Mouse (Mus musculus) liver, embryonic 15.5 days (tissue): ENCODE measurements around the gene Obscn. TPM values are rescaled to one million over a fixed set of nuclear protein-coding genes. Genes with fewer than 3 reads are reported as not detected.

Experiments used
- ATAC-seq: fragments of 200-750 bp; cut with Nextera tagmentation; 2 replicates; pipeline ENCODE4 v1.8.0; 2017; ENCODE audit warnings: moderate number of reproducible peaks, mild to moderate bottlenecking, moderate library complexity; ENCODE audit not compliant: insufficient read depth
- H3K27ac ChIP-seq: fragments of 300-500 bp; sonication (generic); replicated peaks from 2 replicates; pipeline ENCODE4 v1.5.1; 2015; ENCODE audit warnings: mild to moderate bottlenecking, inconsistent platforms
- H3K27me3 ChIP-seq: fragments of 300-500 bp; sonication (generic); 2 replicates; pipeline ENCODE4 v1.6.1; 2015; ENCODE audit warnings: mild to moderate bottlenecking, inconsistent platforms
- H3K36me3 ChIP-seq: fragments of 300-500 bp; sonication (generic); replicated peaks from 2 replicates; pipeline ENCODE4 v1.6.1; 2015; ENCODE audit warnings: moderate library complexity, mild to moderate bottlenecking, inconsistent platforms
- H3K4me1 ChIP-seq: fragments of 300-500 bp; sonication (generic); replicated peaks from 2 replicates; pipeline ENCODE4 v1.6.1; 2015; ENCODE audit warnings: inconsistent platforms
- H3K4me2 ChIP-seq: fragments of 300-500 bp; sonication (generic); 2 replicates; pipeline ENCODE4 v1.6.1; 2015; ENCODE audit warnings: moderate library complexity, mild to moderate bottlenecking, inconsistent platforms
- H3K4me3 ChIP-seq: fragments of 300-500 bp; sonication (generic); replicated peaks from 2 replicates; pipeline ENCODE4 v1.5.1; 2015; ENCODE audit warnings: mild to moderate bottlenecking, inconsistent platforms
- H3K9ac ChIP-seq: fragments of 300-500 bp; sonication (generic); 2 replicates; pipeline ENCODE4 v1.6.1; 2015; ENCODE audit warnings: moderate library complexity, mild to moderate bottlenecking, inconsistent platforms
- H3K9me3 ChIP-seq: fragments of 300-500 bp; sonication (generic); replicated peaks from 2 replicates; pipeline ENCODE4 v1.6.1; 2016; ENCODE audit warnings: inconsistent platforms
- WGBS: fragments of 180-500 bp; shearing (Covaris S2); methylation state at CpG from one replicate; pipeline ENCODE4 v1.1.7; 2015; ENCODE audit warnings: mixed read lengths; ENCODE audit not compliant: insufficient replicate concordance; 5-methylcytosine and 5-hydroxymethylcytosine counted together
- polyA plus RNA-seq: library from polyadenylated mRNA; unstranded; fragments of >200 nt; fragmentation: Nextera tagmentation; extraction: Ambion mirVana; gene quantifications from 2 replicates; pipeline ENCODE4 v1.2.1, GENCODE M21; 2015

Obscn gene
- polyA plus RNA-seq, 1 experiment from 2014 or later, result 0.30 TPM

- Histone ChIP-seq H3K9me3 (no peaks in the 10 kb centered on the region), H3K4me1 (peaks cover 44% of the 10 kb centered on the region), H3K36me3 (peaks cover 5% of the 10 kb centered on the region; the same call in 1 of the 2 replicates), H3K27me3 (peaks cover 31% of the 10 kb centered on the region), H3K4me2 (peak overlapping the region; percentile 78), H3K9ac (no peak overlapping the region), H3K27ac (no peak overlapping the region), H3K4me3 (no peak overlapping the region)
- WGBS, result 61% methylated on average over 9 of the region's 9 CpGs
- no peak for ATAC-seq
These were observed 141.0 kb downstream of the Obscn start for GRCm38 (mm10) chr11:58995061-58995806.

GRCm38 (mm10) chr11:58994337-58994826 is 141.8 kb downstream of the Obscn start:
- Histone ChIP-seq H3K27ac (no peak overlapping the region), H3K27me3 (peaks cover 31% of the 10 kb centered on the region), H3K4me2 (peak overlapping the region; percentile 78), H3K4me3 (peak overlapping the region; percentile 49), H3K4me1 (peaks cover 44% of the 10 kb centered on the region), H3K9me3 (no peaks in the 10 kb centered on the region), H3K9ac (peak overlapping the region; percentile 40; the same call in 1 of the 2 replicates), H3K36me3 (peaks cover 13% of the 10 kb centered on the region)
- peak; percentile 67 for ATAC-seq
- 2% methylated on average over 35 of the region's 35 CpGs for WGBS

- no peak overlapping the region for H3K9ac ChIP-seq
- H3K4me1 ChIP-seq, result peaks cover 44% of the 10 kb centered on the region
- no peak overlapping the region for H3K27ac ChIP-seq
- H3K27me3 ChIP-seq, result peaks cover 31% of the 10 kb centered on the region
- H3K36me3 ChIP-seq, result peaks cover 25% of the 10 kb centered on the region
- no peak overlapping the region for H3K4me3 ChIP-seq
- ATAC-seq, result no peak
- no peaks in the 10 kb centered on the region for H3K9me3 ChIP-seq
- no peak overlapping the region for H3K4me2 ChIP-seq
- 43% methylated on average over 6 of the region's 6 CpGs for WGBS
These were observed 143.0 kb downstream of the Obscn start for GRCm38 (mm10) chr11:58993091-58993670.

GRCm38 (mm10) chr11:58991911-58992310 is 144.3 kb downstream of the Obscn start:
- H3K4me2 ChIP-seq, result no peak overlapping the region
- peaks cover 38% of the 10 kb centered on the region for H3K36me3 ChIP-seq
- no peak overlapping the region for H3K9ac ChIP-seq
- H3K9me3 ChIP-seq, result no peaks in the 10 kb centered on the region
- H3K27me3 ChIP-seq, result peaks cover 31% of the 10 kb centered on the region
- no peak overlapping the region for H3K27ac ChIP-seq
- no peak overlapping the region for H3K4me3 ChIP-seq
- ATAC-seq, result no peak
- WGBS, result 63% methylated on average over 3 of the region's 3 CpGs
- H3K4me1 ChIP-seq, result peaks cover 44% of the 10 kb centered on the region

- Histone ChIP-seq H3K4me3 (no peak overlapping the region), H3K9ac (no peak overlapping the region), H3K4me2 (no peak overlapping the region), H3K27ac (no peak overlapping the region), H3K9me3 (no peaks in the 10 kb centered on the region), H3K4me1 (peaks cover 49% of the 10 kb centered on the region), H3K27me3 (peaks cover 23% of the 10 kb centered on the region), H3K36me3 (peaks cover 49% of the 10 kb centered on the region)
- ATAC-seq, result no peak
- WGBS, result 58% methylated on average over 9 of the region's 9 CpGs
These were observed 145.4 kb downstream of the Obscn start for GRCm38 (mm10) chr11:58990794-58991193.

GRCm38 (mm10) chr11:58990141-58990540 is 146.1 kb downstream of the Obscn start:
- no peak overlapping the region for H3K4me3 ChIP-seq
- H3K27ac ChIP-seq, result no peak overlapping the region
- H3K4me1 ChIP-seq, result peaks cover 47% of the 10 kb centered on the region
- no peak overlapping the region for H3K9ac ChIP-seq
- H3K36me3 ChIP-seq, result peaks cover 56% of the 10 kb centered on the region
- 81% methylated on average over 17 of the region's 17 CpGs for WGBS
- no peak for ATAC-seq
- no peaks in the 10 kb centered on the region for H3K9me3 ChIP-seq
- H3K27me3 ChIP-seq, result peaks cover 16% of the 10 kb centered on the region
- H3K4me2 ChIP-seq, result no peak overlapping the region

- Histone ChIP-seq H3K27ac (no peak overlapping the region), H3K4me1 (peaks cover 40% of the 10 kb centered on the region), H3K4me2 (no peak overlapping the region), H3K36me3 (peaks cover 66% of the 10 kb centered on the region), H3K9me3 (no peaks in the 10 kb centered on the region), H3K4me3 (no peak overlapping the region), H3K9ac (no peak overlapping the region), H3K27me3 (peaks cover 6% of the 10 kb centered on the region; the same call in 1 of the 2 replicates)
- no peak for ATAC-seq
- WGBS, result 86% methylated on average over 4 of the region's 4 CpGs
These were observed 147.0 kb downstream of the Obscn start for GRCm38 (mm10) chr11:58989166-58989565.

- no peak overlapping the region for H3K4me2 ChIP-seq
- WGBS, result 81% methylated on average over 3 of the region's 3 CpGs
- peaks cover 86% of the 10 kb centered on the region for H3K36me3 ChIP-seq
- no peak overlapping the region for H3K9ac ChIP-seq
- no peaks in the 10 kb centered on the region for H3K27me3 ChIP-seq
- peaks cover 38% of the 10 kb centered on the region for H3K4me1 ChIP-seq
- no peak overlapping the region for H3K4me3 ChIP-seq
- no peak for ATAC-seq
- no peaks in the 10 kb centered on the region for H3K9me3 ChIP-seq
- H3K27ac ChIP-seq, result no peak overlapping the region
These were observed 150.8 kb downstream of the Obscn start for GRCm38 (mm10) chr11:58985299-58985917.

- no peak overlapping the region for H3K4me3 ChIP-seq
- H3K27ac ChIP-seq, result no peak overlapping the region
- ATAC-seq, result no peak
- H3K36me3 ChIP-seq, result peaks cover 79% of the 10 kb centered on the region
- H3K4me1 ChIP-seq, result peaks cover 45% of the 10 kb centered on the region
- H3K9ac ChIP-seq, result no peak overlapping the region
- WGBS, result 74% methylated on average over 7 of the region's 7 CpGs
- H3K4me2 ChIP-seq, result no peak overlapping the region
- H3K27me3 ChIP-seq, result no peaks in the 10 kb centered on the region
- H3K9me3 ChIP-seq, result no peaks in the 10 kb centered on the region
These were observed 151.5 kb downstream of the Obscn start for GRCm38 (mm10) chr11:58984657-58985056.

- ATAC-seq, result no peak
- H3K4me1 ChIP-seq, result peaks cover 54% of the 10 kb centered on the region
- H3K9ac ChIP-seq, result no peak overlapping the region
- peaks cover 70% of the 10 kb centered on the region for H3K36me3 ChIP-seq
- H3K4me3 ChIP-seq, result no peak overlapping the region
- no peaks in the 10 kb centered on the region for H3K27me3 ChIP-seq
- H3K4me2 ChIP-seq, result no peak overlapping the region
- WGBS, result 73% methylated on average over 6 of the region's 6 CpGs
- no peak overlapping the region for H3K27ac ChIP-seq
- no peaks in the 10 kb centered on the region for H3K9me3 ChIP-seq
These were observed 152.4 kb downstream of the Obscn start for GRCm38 (mm10) chr11:58983691-58984341.
